Mouse (Mus musculus): ENCODE measurements around the gene Scgb1a1.

DNA sequence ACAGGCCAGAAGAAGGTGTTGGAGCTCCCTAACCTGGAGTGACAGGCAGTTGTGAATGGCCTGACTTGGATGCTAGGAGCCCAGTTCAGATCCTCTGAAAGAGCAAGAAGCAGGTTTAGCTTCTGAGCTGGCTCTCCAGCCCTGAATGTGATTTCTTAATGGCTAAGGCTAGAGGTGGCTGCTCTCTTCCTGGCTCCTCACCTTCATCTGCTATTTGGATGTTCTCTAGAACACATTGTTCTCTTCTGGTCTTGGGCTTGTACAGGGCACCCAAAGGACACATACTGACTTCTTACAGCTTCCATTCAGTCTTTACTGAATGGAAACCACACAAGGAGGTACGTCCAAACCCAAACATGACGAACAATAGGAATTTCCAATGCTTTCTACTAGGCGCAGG lies 11.7 kb downstream of the Scgb1a1 start:
- TF ChIP-seq POLR2A (IDR thresholded peaks at IDR 0.05; ENCODE audit: low read depth, low read length) (no peak), CTCF (IDR thresholded peaks at IDR 0.05; ENCODE audit: borderline replicate concordance, insufficient read depth, low read length) (no peak)

Measured in embryonic fibroblast, embryonic 13.5 days (primary cell).